Mouse (Mus musculus) kidney, embryonic 14.5 days (tissue): ENCODE results near the gene Uba3. TPM values are rescaled to one million over a fixed set of nuclear protein-coding genes. Genes with fewer than 3 reads are reported as not detected.

ENCODE experiments used
- polyA plus RNA-seq: library from polyadenylated mRNA; unstranded; fragments of >200 nt; fragmentation: Nextera tagmentation; extraction: Ambion mirVana; gene quantifications from 2 replicates; pipeline ENCODE4 v1.2.1, GENCODE M21; 2014

Gene Uba3
- polyA plus RNA-seq, 1 experiment from 2014 or later, result 86.5 TPM

Other genes with a start within 250 kb of the Uba3 start
- 0.96 and 1.1 TPM in 2 replicates for gene Fam19a4, start 145.2 kb downstream of the Uba3 start, polyA plus RNA-seq
- gene Eogt, start 56.5 kb downstream of the Uba3 start, polyA plus RNA-seq, result 7.0 and 18.0 TPM in 2 replicates
- 33.6 and 36.7 TPM in 2 replicates for gene Tmf1, start 26.5 kb downstream of the Uba3 start, polyA plus RNA-seq
- 25.9 and 62.3 TPM in 2 replicates for gene Arl6ip5, start 5.0 kb upstream of the Uba3 start, polyA plus RNA-seq
- 0.09 TPM in 1 of 2 replicates, not detected in the other for gene Lmod3, start 47.1 kb upstream of the Uba3 start, polyA plus RNA-seq